Mouse (Mus musculus) limb, embryonic 11.5 days (tissue): ENCODE results near the gene Dock10. TPM values are rescaled to one million over a fixed set of nuclear protein-coding genes. Genes with fewer than 3 reads are reported as not detected.

Experiments used
- ATAC-seq: fragments of 200-750 bp; cut with Nextera tagmentation; 2 replicates; pipeline ENCODE4 v1.8.0; 2017; ENCODE audit warnings: low read depth; ENCODE audit not compliant: insufficient number of reproducible peaks, low FRiP score, low TSS enrichment
- DNase-seq: peaks from one replicate; pipeline ENCODE4 v3.0.0-alpha.2; 2015; ENCODE audit warnings: low spot score
- H3K27ac ChIP-seq: fragments of 300-500 bp; sonication (generic); replicated peaks from 2 replicates; pipeline ENCODE4 v1.5.1; 2014; ENCODE audit warnings: low read depth, mild to moderate bottlenecking, low read length
- H3K27me3 ChIP-seq: fragments of 300-500 bp; sonication (generic); 2 replicates; pipeline ENCODE4 v1.6.1; 2014; ENCODE audit warnings: mild to moderate bottlenecking, low read length, mixed read lengths; ENCODE audit not compliant: control insufficient read depth, insufficient read depth
- H3K36me3 ChIP-seq: fragments of 300-500 bp; sonication (generic); 2 replicates; pipeline ENCODE4 v1.6.1; 2014; ENCODE audit warnings: mild to moderate bottlenecking, low read length, moderate library complexity, mixed read lengths; ENCODE audit not compliant: control insufficient read depth, insufficient read depth
- H3K4me1 ChIP-seq: fragments of 300-500 bp; sonication (generic); 2 replicates; pipeline ENCODE4 v1.6.1; 2014; ENCODE audit warnings: low read length, mixed read lengths; ENCODE audit not compliant: control insufficient read depth, insufficient read depth
- H3K4me2 ChIP-seq: fragments of 300-500 bp; sonication (generic); 2 replicates; pipeline ENCODE4 v1.6.1; 2014; ENCODE audit warnings: low read depth, mild to moderate bottlenecking, moderate library complexity; ENCODE audit not compliant: severe bottlenecking
- H3K4me3 ChIP-seq: fragments of 300-500 bp; sonication (generic); 2 replicates; pipeline ENCODE4 v1.5.1; 2014; ENCODE audit warnings: low read depth, low read length
- H3K9ac ChIP-seq: fragments of 300-500 bp; sonication (generic); 2 replicates; pipeline ENCODE4 v1.6.1; 2014; ENCODE audit warnings: mild to moderate bottlenecking, low read length
- H3K9me3 ChIP-seq: fragments of 300-500 bp; sonication (generic); 2 replicates; pipeline ENCODE4 v1.6.1; 2016; ENCODE audit warnings: low read length; ENCODE audit not compliant: control insufficient read depth
- WGBS: fragments of 180-500 bp; shearing (Covaris S2); extraction: QIAGEN DNeasy Blood & Tissue Kit; methylation state at CpG from one replicate; pipeline ENCODE4 v1.1.7; 2014; 5-methylcytosine and 5-hydroxymethylcytosine counted together
- polyA plus RNA-seq: library from polyadenylated mRNA; unstranded; fragments of >200 nt; fragmentation: Nextera tagmentation; extraction: Ambion mirVana; gene quantifications from 2 replicates; pipeline ENCODE4 v1.2.1, GENCODE M21; 2014

Dock10 gene
- polyA plus RNA-seq, 1 experiment from 2014 or later, result 5.4 TPM

DNA sequence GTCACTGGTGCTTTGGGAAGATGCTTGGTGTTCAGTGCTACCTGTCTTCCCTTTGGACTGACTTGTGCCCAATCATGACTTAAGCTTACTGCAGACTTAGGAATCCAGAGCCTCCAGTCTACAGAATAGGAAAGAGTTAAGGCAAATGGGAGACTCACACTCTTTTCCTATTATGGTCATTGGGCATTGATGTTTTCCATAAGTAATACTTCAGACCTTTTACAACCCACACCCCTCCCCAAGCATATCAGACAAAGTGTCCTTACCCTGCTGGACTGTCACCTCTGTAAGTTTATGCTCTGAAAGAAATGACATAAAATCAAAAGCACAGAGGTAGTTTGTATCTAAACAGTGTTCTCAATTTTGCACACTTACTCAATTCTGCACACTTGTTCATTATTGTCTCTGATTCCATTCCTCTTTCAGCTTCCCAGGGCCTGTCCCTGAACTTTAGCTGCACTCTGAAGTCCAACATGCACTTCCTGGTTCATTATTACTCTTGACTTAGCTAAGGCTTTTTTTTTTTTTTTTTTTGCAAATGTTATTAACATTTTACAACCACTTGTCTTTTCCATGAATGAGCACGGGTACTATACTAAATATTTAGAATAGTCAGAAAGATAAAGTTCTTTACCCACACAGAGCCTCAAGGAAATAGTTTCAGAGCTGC is 82.2 kb downstream of the Dock10 start:
- no peak overlapping the region for H3K4me2 ChIP-seq
- no peaks in the 10 kb centered on the region for H3K9me3 ChIP-seq
- no peak overlapping the region for H3K9ac ChIP-seq
- no peak overlapping the region for H3K4me3 ChIP-seq
- DNase-seq (no peak), ATAC-seq (no peak)
- H3K27me3 ChIP-seq, result no peaks in the 10 kb centered on the region
- no peaks in the 10 kb centered on the region for H3K4me1 ChIP-seq
- WGBS, result 76% methylated on average over 1 of the region's 1 CpGs
- H3K36me3 ChIP-seq, result no peaks in the 10 kb centered on the region
- no peak overlapping the region for H3K27ac ChIP-seq

DNA sequence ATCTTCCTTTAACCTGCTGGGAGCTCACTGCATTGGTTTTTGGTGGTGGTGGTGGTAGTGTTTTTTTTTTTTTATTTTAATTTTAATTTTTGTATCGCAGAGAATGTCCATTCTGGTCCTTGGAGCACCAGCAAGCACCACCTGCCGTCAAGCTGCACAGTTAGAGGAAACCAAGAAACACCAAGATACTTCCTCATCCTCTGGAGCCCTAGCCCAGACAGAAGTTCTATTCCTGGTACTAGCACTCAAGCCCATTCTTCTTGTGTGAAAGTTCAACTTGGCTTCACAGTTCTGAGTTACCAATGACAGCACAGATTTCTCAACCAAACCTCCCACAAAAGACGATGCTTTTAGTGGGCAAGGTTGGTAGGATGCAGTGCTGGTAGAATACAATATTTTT is 86.6 kb downstream of the Dock10 start:
- H3K9ac ChIP-seq, result no peak overlapping the region
- no peaks in the 10 kb centered on the region for H3K4me1 ChIP-seq
- no peak overlapping the region for H3K4me3 ChIP-seq
- H3K4me2 ChIP-seq, result no peak overlapping the region
- 98% methylated on average over 3 of the region's 3 CpGs for WGBS
- no peaks in the 10 kb centered on the region for H3K27me3 ChIP-seq
- DNase-seq, result no peak
- H3K27ac ChIP-seq, result no peak overlapping the region
- no peaks in the 10 kb centered on the region for H3K36me3 ChIP-seq
- no peaks in the 10 kb centered on the region for H3K9me3 ChIP-seq
- ATAC-seq, result no peak

DNA sequence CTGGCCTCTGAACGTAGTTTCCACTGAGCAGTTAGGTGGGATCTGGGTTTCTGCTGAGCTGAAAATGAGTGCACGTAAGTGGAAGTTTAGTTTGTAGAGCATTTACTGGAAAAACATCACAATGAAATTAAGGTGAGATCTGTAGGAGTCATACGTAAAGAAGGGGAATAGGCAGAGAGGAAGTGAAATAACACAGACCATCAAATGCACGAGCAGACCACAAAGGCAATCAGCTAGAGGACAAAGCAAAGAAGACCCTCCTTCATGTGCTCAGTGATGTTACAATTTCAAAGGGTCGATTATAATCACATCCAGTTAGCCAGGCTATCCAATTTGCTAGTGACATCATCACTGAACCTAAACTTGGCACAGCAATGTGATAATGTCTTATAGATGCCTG is 87.3 kb downstream of the Dock10 start:
- no peaks in the 10 kb centered on the region for H3K9me3 ChIP-seq
- 84% methylated on average over 5 of the region's 5 CpGs for WGBS
- ATAC-seq, result no peak

DNA sequence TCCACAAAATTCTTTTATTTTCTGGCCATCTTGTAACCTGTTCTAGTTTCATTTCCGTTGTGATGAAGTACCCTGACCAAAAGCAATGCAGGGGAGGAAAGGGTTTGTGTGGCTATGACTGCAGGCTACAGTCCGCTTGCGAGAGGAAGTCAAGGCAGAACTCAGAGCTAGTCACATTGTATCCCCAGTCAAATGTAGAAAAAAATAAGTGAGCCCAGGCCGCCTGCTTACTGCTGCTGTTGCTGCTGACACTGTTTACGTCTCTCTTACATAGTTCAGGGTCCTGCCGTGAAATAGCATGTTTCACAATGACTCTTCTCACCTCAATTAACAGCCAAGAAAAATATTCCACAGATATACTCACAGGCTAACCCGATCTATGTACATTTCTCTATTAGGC is 87.9 kb downstream of the Dock10 start:
- H3K27ac ChIP-seq, result no peak overlapping the region
- no peaks in the 10 kb centered on the region for H3K9me3 ChIP-seq
- H3K36me3 ChIP-seq, result no peaks in the 10 kb centered on the region
- H3K4me2 ChIP-seq, result no peak overlapping the region
- 85% methylated on average over 7 of the region's 7 CpGs for WGBS
- DNase-seq, result no peak
- H3K4me3 ChIP-seq, result no peak overlapping the region
- no peak overlapping the region for H3K9ac ChIP-seq
- ATAC-seq, result no peak
- no peaks in the 10 kb centered on the region for H3K4me1 ChIP-seq
- no peaks in the 10 kb centered on the region for H3K27me3 ChIP-seq

More for the DNA sequence above, 87.3 kb downstream of the Dock10 start:
- H3K4me1 ChIP-seq, result no peaks in the 10 kb centered on the region
- H3K36me3 ChIP-seq, result no peaks in the 10 kb centered on the region
- no peaks in the 10 kb centered on the region for H3K27me3 ChIP-seq
- H3K4me2 ChIP-seq, result no peak overlapping the region
- DNase-seq, result no peak
- H3K4me3 ChIP-seq, result no peak overlapping the region
- H3K9ac ChIP-seq, result no peak overlapping the region
- H3K27ac ChIP-seq, result no peak overlapping the region

DNA sequence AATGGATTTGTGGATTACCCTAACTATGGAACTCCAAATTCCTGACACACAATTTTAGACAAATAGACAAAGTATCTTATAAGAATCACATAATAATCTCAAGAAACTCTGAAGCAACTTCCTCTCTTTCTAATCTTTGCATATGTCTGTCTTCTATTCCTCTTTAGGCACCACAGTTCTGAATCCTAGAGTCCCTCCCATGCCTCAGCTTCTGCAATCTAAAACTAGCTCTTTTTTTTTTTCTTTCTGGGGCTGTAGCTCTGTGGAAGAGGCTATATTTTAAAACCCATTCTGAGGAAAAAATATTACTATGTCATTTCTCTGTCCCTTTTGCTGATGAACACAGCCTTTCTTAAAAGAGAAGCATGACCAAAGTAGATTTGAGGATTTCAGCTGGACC is 92.6 kb downstream of the Dock10 start:
- Histone ChIP-seq H3K36me3 (no peaks in the 10 kb centered on the region), H3K27ac (no peak overlapping the region), H3K27me3 (no peaks in the 10 kb centered on the region), H3K4me1 (no peaks in the 10 kb centered on the region), H3K4me2 (no peak overlapping the region), H3K4me3 (no peak overlapping the region), H3K9ac (no peak overlapping the region), H3K9me3 (no peaks in the 10 kb centered on the region)
- DNase-seq (no peak), ATAC-seq (no peak)

DNA sequence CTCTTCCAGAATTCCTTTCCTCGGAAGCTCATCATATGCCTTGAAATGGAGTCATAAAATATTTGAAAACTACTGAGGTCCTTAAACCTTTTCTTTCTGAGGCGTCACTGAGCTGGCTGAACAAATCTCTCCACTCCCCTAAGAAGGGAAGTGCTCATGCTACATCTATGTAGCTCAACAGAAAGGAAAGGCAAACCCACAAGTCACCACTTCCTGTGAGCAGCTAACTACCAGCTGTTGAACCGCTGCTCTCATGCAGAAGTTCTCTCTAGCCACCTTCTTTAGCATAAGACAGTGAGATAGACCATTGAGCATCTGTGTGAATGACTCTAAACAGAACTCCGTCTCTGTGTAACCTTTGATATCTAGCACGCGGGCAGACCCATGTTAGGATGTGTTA is 93.2 kb downstream of the Dock10 start:
- no peak for ATAC-seq

DNA sequence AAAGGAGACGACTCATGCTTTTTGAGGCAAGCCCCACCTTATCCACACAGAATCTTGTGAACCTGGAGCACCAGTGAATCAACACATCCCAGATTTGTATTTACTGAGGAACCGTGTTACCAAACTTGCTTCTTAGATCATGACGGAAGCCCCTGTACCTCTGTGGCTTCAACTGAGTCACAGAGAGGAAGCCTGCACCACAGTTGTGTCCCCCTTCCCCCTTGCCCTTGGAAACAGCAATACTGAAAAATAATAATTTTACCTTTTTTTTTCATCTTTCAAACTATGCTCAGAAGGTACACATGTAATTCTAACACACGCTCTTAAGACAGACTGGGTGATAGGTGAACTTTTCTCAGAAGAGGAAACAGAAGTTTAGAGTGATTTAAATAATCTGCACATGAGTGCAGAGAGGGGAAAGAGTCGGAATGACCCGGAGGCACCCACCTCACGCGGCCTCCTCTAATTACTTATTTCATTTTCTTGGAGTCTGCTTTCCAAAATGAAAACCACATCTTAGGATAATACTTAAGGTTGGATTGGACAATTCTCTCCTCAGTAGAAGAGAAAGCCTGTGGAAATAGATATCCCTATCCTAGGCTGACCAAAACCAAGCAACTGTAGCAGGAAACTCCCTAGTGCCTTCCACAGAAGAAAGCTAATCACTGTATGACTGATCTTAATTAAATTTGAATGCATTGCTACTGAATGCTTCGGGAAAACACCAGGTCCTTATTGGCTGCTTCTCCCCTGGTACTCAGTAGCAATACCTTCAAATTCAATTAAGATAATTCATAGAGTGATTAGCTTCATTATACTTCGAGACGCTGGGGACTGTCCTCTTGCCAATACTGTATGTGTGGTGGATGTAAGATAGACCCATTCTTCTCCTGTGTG is 96.6 kb downstream of the Dock10 start:
- no peaks in the 10 kb centered on the region for H3K36me3 ChIP-seq
- no peaks in the 10 kb centered on the region for H3K9me3 ChIP-seq
- DNase-seq, result no peak
- H3K4me2 ChIP-seq, result no peak overlapping the region
- ATAC-seq, result no peak
- no peak overlapping the region for H3K9ac ChIP-seq
- H3K4me3 ChIP-seq, result no peak overlapping the region
- 80% methylated on average over 11 of the region's 11 CpGs for WGBS
- H3K27me3 ChIP-seq, result no peaks in the 10 kb centered on the region
- H3K27ac ChIP-seq, result no peak overlapping the region
- H3K4me1 ChIP-seq, result no peaks in the 10 kb centered on the region

More for the DNA sequence above, 93.2 kb downstream of the Dock10 start:
- H3K27ac ChIP-seq, result no peak overlapping the region
- H3K27me3 ChIP-seq, result no peaks in the 10 kb centered on the region
- H3K4me1 ChIP-seq, result no peaks in the 10 kb centered on the region
- 94% methylated on average over 6 of the region's 6 CpGs for WGBS
- no peak for DNase-seq
- no peak overlapping the region for H3K4me3 ChIP-seq
- H3K9ac ChIP-seq, result no peak overlapping the region
- H3K9me3 ChIP-seq, result no peaks in the 10 kb centered on the region
- no peaks in the 10 kb centered on the region for H3K36me3 ChIP-seq
- H3K4me2 ChIP-seq, result no peak overlapping the region

DNA sequence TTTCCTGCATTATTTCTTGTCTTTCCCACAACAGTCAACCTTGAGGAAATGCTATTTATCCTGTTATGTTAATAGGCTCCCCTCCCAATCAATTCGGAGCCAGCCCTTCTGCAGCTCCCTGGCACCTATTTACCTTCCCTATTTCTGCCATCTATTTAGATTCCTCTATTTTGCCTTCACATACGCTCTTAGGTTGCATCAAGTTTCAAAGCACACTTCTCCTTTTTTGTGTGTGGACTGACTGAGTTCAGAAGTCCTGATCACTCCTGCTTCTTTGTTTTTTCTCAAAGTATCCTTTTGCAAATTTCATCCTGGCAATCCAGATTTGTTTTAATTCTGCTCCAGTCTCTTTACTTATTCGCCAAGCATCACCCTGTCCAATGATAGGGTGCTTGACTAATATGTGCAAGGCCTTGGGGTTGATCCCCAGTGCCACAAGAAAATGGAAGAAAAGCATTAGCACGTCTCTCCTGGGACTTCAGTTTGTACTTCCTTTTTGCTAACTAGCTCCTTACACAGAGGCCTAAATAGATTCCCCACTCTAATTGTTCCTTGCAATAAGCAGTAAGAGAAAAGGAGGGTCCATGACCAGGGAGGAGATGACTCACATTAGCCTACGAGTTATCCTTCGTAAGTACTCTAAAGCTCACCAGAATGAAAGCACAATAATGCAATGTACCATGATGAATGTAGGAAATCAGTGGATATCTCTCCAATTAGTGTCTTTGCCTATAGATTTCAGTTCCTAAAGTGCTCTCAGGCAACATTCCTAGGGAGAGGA is 98.7 kb downstream of the Dock10 start:
- Histone ChIP-seq H3K9ac (no peak overlapping the region), H3K4me3 (no peak overlapping the region), H3K9me3 (no peaks in the 10 kb centered on the region), H3K4me2 (no peak overlapping the region), H3K4me1 (no peaks in the 10 kb centered on the region), H3K27ac (no peak overlapping the region), H3K36me3 (no peaks in the 10 kb centered on the region), H3K27me3 (no peaks in the 10 kb centered on the region)
- DNase-seq (no peak), ATAC-seq (no peak)
- 88% methylated on average over 6 of the region's 6 CpGs for WGBS
